Mouse (Mus musculus): ENCODE results near the gene Fam102a. TPM values are rescaled to one million over a fixed set of nuclear protein-coding genes. Genes with fewer than 3 reads are reported as not detected.

The Fam102a gene
- polyA plus RNA-seq, 1 experiment: 37.5 TPM

DNA sequence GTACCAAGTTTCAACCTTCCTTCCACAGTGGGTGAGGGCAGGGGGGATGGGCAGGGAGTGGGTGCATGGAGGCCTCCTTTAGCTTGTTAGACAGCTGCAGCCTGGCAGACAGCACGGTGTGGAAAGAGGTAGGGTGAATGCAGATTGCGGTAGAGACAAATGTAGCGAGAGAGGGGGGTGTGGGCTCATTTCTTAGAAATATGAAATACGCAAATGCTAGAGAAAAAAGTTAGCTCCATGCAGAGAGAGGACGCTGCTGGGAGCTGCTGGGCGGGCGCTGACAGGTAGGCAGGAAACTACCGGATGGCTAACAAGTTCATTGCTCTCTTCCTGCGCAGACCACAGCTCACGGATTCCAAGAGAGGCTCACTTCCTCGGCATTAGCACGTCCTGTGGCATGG lies 41.8 kb upstream of the Fam102a start:
- no peak overlapping the region; the same call in 1 of the 2 replicates for H3K4me3 ChIP-seq (ENCODE audit: extremely low read depth, insufficient read depth, insufficient read length)
- H3K27me3 ChIP-seq (ENCODE audit: control insufficient read depth, insufficient read depth, low read length): no peaks in the 10 kb centered on the region
- peak overlapping the region; percentile 86 for H3K27ac ChIP-seq (ENCODE audit: insufficient read depth, low read length)
- peaks cover 20% of the 10 kb centered on the region; the same call in 1 of the 2 replicates for H3K4me1 ChIP-seq (ENCODE audit: control insufficient read depth, insufficient read depth, insufficient read length)
- TF ChIP-seq CTCF (IDR thresholded peaks at IDR 0.05; ENCODE audit: extremely low read depth, insufficient read depth, insufficient read length, insufficient replicate concordance) (no peak), POLR2A (IDR thresholded peaks at IDR 0.05; ENCODE audit: low read depth, low read length) (no peak; the same call in 1 of the 2 replicates)
- 17% methylated on average over 12 of the region's 12 CpGs for WGBS
- DNase-seq (ENCODE audit: low read depth in 1 of 2, low spot score in 2 of 2): peak; percentile 58 to 59
- no peaks in the 10 kb centered on the region for H3K36me3 ChIP-seq (ENCODE audit: control insufficient read depth, insufficient read depth, low read length)

GRCm38 (mm10) chr2:32494522-32494921 lies 40.6 kb upstream of the Fam102a start:
- no peak for TF ChIP-seq POLR2A (IDR thresholded peaks at IDR 0.05; ENCODE audit: low read depth, low read length)
- no peak for TF ChIP-seq CTCF (IDR thresholded peaks at IDR 0.05; ENCODE audit: extremely low read depth, insufficient read depth, insufficient read length, insufficient replicate concordance)
- Histone ChIP-seq H3K4me3 (ENCODE audit: extremely low read depth, insufficient read depth, insufficient read length) (no peak overlapping the region), H3K4me1 (ENCODE audit: control insufficient read depth, insufficient read depth, insufficient read length) (peaks cover 21% of the 10 kb centered on the region; the same call in 1 of the 2 replicates), H3K27ac (ENCODE audit: insufficient read depth, low read length) (peak overlapping the region; percentile 76), H3K27me3 (ENCODE audit: control insufficient read depth, insufficient read depth, low read length) (no peaks in the 10 kb centered on the region), H3K36me3 (ENCODE audit: control insufficient read depth, insufficient read depth, low read length) (no peaks in the 10 kb centered on the region)
- DNase-seq (ENCODE audit: low read depth in 1 of 2, low spot score in 2 of 2): no peak
- 18% methylated on average over 2 of the region's 2 CpGs for whole genome bisulfite sequencing

- Histone ChIP-seq H3K27ac (ENCODE audit: insufficient read depth, low read length) (peak overlapping the region; percentile 76), H3K36me3 (ENCODE audit: control insufficient read depth, insufficient read depth, low read length) (no peaks in the 10 kb centered on the region), H3K4me3 (ENCODE audit: extremely low read depth, insufficient read depth, insufficient read length) (peak overlapping the region; percentile 18; the same call in 1 of the 2 replicates), H3K27me3 (ENCODE audit: control insufficient read depth, insufficient read depth, low read length) (no peaks in the 10 kb centered on the region), H3K4me1 (ENCODE audit: control insufficient read depth, insufficient read depth, insufficient read length) (peaks cover 22% of the 10 kb centered on the region; the same call in 1 of the 2 replicates)
- no peak for TF ChIP-seq CTCF (IDR thresholded peaks at IDR 0.05; ENCODE audit: extremely low read depth, insufficient read depth, insufficient read length, insufficient replicate concordance)
- peak; percentile 1; the same call in 1 of the 2 replicates for TF ChIP-seq POLR2A (IDR thresholded peaks at IDR 0.05; ENCODE audit: low read depth, low read length)
- 3% methylated on average over 20 of the region's 20 CpGs for WGBS
- DNase-seq (ENCODE audit: low read depth in 1 of 2, low spot score in 2 of 2): peak; percentile 82
Observed at GRCm38 (mm10) chr2:32495185-32495726, 39.9 kb upstream of the Fam102a start.

DNA sequence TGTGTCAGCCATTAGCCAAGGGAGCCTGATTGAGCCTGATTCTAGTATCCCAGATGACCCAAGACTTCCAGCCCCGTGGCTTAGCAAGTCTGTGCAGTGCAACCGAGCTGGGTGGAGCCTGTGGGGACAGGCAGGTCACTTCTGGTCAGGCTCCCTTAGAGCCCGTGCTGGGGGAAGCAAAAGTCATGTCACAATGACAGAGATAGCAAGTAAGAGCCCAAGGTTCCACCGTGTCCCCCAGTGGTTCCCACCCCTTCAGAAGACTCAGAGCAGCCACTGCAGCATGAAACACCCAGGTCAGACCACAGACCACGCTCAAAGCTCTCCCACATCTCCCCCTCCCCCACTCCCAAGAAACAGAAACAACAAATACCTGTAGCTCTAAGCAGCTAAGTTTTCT lies 38.9 kb upstream of the Fam102a start:
- peak overlapping the region; percentile 76 for H3K27ac ChIP-seq (ENCODE audit: insufficient read depth, low read length)
- no peak for TF ChIP-seq POLR2A (IDR thresholded peaks at IDR 0.05; ENCODE audit: low read depth, low read length)
- no peak for TF ChIP-seq CTCF (IDR thresholded peaks at IDR 0.05; ENCODE audit: extremely low read depth, insufficient read depth, insufficient read length, insufficient replicate concordance)
- H3K4me3 ChIP-seq (ENCODE audit: extremely low read depth, insufficient read depth, insufficient read length): no peak overlapping the region
- H3K36me3 ChIP-seq (ENCODE audit: control insufficient read depth, insufficient read depth, low read length): no peaks in the 10 kb centered on the region
- 20% methylated on average over 5 of the region's 5 CpGs for WGBS
- H3K4me1 ChIP-seq (ENCODE audit: control insufficient read depth, insufficient read depth, insufficient read length): peaks cover 22% of the 10 kb centered on the region; the same call in 1 of the 2 replicates
- DNase-seq (ENCODE audit: low read depth in 1 of 2, low spot score in 2 of 2): no peak
- H3K27me3 ChIP-seq (ENCODE audit: control insufficient read depth, insufficient read depth, low read length): no peaks in the 10 kb centered on the region

DNA sequence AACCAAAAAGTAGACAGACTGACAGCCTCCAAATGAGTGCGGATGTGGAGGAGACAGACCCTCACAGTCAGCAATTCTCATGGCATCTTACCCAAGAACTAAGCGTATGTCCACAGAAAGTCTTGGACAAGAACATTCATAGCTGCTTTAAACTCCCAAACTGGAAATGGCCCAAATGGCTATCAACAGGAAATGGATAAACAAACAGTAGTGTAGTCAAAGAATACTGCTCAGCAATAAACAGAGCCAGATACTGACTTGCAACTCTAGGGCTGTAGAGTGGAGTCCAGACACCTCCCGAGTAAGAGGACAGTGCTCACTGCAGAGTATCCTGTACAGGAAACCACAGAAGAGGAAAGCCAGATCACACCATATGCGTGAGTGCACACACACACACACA lies 35.8 kb upstream of the Fam102a start:
- no peaks in the 10 kb centered on the region for H3K36me3 ChIP-seq (ENCODE audit: control insufficient read depth, insufficient read depth, low read length)
- H3K4me3 ChIP-seq (ENCODE audit: extremely low read depth, insufficient read depth, insufficient read length): no peak overlapping the region
- H3K4me1 ChIP-seq (ENCODE audit: control insufficient read depth, insufficient read depth, insufficient read length): peaks cover 11% of the 10 kb centered on the region; the same call in 1 of the 2 replicates
- H3K27ac ChIP-seq (ENCODE audit: insufficient read depth, low read length): 0 out of 2 replicates have a peak overlapping the region, but pooled peaks have one; percentile 14
- no peak for DNase-seq (ENCODE audit: low read depth in 1 of 2, low spot score in 2 of 2)
- 42% methylated on average over 4 of the region's 4 CpGs for WGBS
- no peak for TF ChIP-seq CTCF (IDR thresholded peaks at IDR 0.05; ENCODE audit: extremely low read depth, insufficient read depth, insufficient read length, insufficient replicate concordance)
- no peaks in the 10 kb centered on the region for H3K27me3 ChIP-seq (ENCODE audit: control insufficient read depth, insufficient read depth, low read length)

- DNase-seq (ENCODE audit: low read depth in 1 of 2, low spot score in 2 of 2): no peak
- H3K4me3 ChIP-seq (ENCODE audit: extremely low read depth, insufficient read depth, insufficient read length): no peak overlapping the region
- no peaks in the 10 kb centered on the region for H3K27me3 ChIP-seq (ENCODE audit: control insufficient read depth, insufficient read depth, low read length)
- peaks cover 4% of the 10 kb centered on the region; the same call in 1 of the 2 replicates for H3K4me1 ChIP-seq (ENCODE audit: control insufficient read depth, insufficient read depth, insufficient read length)
- TF ChIP-seq CTCF (IDR thresholded peaks at IDR 0.05; ENCODE audit: extremely low read depth, insufficient read depth, insufficient read length, insufficient replicate concordance) (no peak), POLR2A (IDR thresholded peaks at IDR 0.05; ENCODE audit: low read depth, low read length) (no peak)
- no peaks in the 10 kb centered on the region for H3K36me3 ChIP-seq (ENCODE audit: control insufficient read depth, insufficient read depth, low read length)
- no peak overlapping the region for H3K27ac ChIP-seq (ENCODE audit: insufficient read depth, low read length)
- WGBS: 78% methylated on average over 5 of the region's 5 CpGs
Observed at GRCm38 (mm10) chr2:32500461-32500860, 34.7 kb upstream of the Fam102a start.

GRCm38 (mm10) chr2:32501754-32502324 lies 33.3 kb upstream of the Fam102a start:
- no peak for DNase-seq (ENCODE audit: low read depth in 1 of 2, low spot score in 2 of 2)
- no peak overlapping the region for H3K27ac ChIP-seq (ENCODE audit: insufficient read depth, low read length)
- 60% methylated on average over 5 of the region's 5 CpGs for WGBS

More at GRCm38 (mm10) chr2:32501754-32502324, 33.3 kb upstream of the Fam102a start:
- H3K4me1 ChIP-seq (ENCODE audit: control insufficient read depth, insufficient read depth, insufficient read length): peaks cover 2% of the 10 kb centered on the region; the same call in 1 of the 2 replicates
- H3K36me3 ChIP-seq (ENCODE audit: control insufficient read depth, insufficient read depth, low read length): no peaks in the 10 kb centered on the region
- no peak overlapping the region for H3K4me3 ChIP-seq (ENCODE audit: extremely low read depth, insufficient read depth, insufficient read length)
- TF ChIP-seq CTCF (IDR thresholded peaks at IDR 0.05; ENCODE audit: extremely low read depth, insufficient read depth, insufficient read length, insufficient replicate concordance): no peak
- TF ChIP-seq POLR2A (IDR thresholded peaks at IDR 0.05; ENCODE audit: low read depth, low read length): no peak
- H3K27me3 ChIP-seq (ENCODE audit: control insufficient read depth, insufficient read depth, low read length): no peaks in the 10 kb centered on the region
